Mouse (Mus musculus): ENCODE results near the gene Abhd15. TPM values are rescaled to one million over a fixed set of nuclear protein-coding genes. Genes with fewer than 3 reads are reported as not detected.

Abhd15 gene
- total and polyA plus RNA-seq, 3 experiments, result 2.0 to 2.9 (median 2.4) TPM

DNA sequence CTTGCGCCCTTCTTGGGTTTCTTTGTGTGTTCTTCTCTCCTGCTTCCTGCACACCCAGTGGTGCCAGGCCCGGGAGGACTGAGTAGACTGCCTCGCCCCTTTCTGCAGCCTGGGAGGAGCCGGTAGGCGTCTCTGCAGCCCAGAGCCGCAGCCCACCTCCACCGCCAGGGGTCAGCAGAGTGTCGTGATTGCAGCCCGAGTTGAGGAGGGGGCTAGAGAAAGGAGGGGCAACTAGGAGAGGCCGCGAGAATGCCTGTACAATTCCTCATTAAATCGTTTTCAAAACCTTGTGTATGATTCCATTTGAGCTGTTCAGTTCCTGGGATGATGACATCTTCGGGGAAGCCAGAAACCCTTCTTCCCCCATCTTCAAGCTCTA lies 23.8 kb upstream of the Abhd15 start:
- H3K4me1 ChIP-seq (ENCODE audit: control insufficient read depth, insufficient read depth, low read length), result peaks cover 17% of the 10 kb centered on the region
- H3K36me3 ChIP-seq (ENCODE audit: control insufficient read depth, insufficient read depth, low read length), result no peaks in the 10 kb centered on the region; the same call in 1 of the 2 replicates
- peak; percentile 89 to 93 for DNase-seq
- peak overlapping the region; percentile 96 for H3K27ac ChIP-seq
- intact Hi-C loops (cut with DNase I), result loop anchor here (1.0 to 10.0 kb wide), 5 partner anchors 10 to 314 kb away; partner anchors contain the start of genes Ssh2 and Taok1
- H3K27me3 ChIP-seq (ENCODE audit: control insufficient read depth, insufficient read depth, low read length), result no peaks in the 10 kb centered on the region
- peak overlapping the region; percentile 71 for H3K4me3 ChIP-seq
- under 1% methylated on average over 13 of the region's 13 CpGs for WGBS
- peaks cover 7% of the 10 kb centered on the region for H3K79me2 ChIP-seq (replicated peaks; ENCODE audit: control insufficient read depth, insufficient read depth, low read length)
- no peak overlapping the region; the same call in 1 of the 2 replicates for H3K9ac ChIP-seq (ENCODE audit: low read depth, low read length)
- TF ChIP-seq POLR2A (IDR thresholded peaks at IDR 0.05; ENCODE audit: insufficient read depth, low read depth, low read length) (no peak), EP300 (IDR thresholded peaks at IDR 0.05; ENCODE audit: insufficient read depth, low read depth, low read length) (peak; percentile 61; the same call in 1 of the 2 replicates), CTCF (IDR thresholded peaks at IDR 0.05) (no peak; the same call in 1 of the 2 replicates)

DNA sequence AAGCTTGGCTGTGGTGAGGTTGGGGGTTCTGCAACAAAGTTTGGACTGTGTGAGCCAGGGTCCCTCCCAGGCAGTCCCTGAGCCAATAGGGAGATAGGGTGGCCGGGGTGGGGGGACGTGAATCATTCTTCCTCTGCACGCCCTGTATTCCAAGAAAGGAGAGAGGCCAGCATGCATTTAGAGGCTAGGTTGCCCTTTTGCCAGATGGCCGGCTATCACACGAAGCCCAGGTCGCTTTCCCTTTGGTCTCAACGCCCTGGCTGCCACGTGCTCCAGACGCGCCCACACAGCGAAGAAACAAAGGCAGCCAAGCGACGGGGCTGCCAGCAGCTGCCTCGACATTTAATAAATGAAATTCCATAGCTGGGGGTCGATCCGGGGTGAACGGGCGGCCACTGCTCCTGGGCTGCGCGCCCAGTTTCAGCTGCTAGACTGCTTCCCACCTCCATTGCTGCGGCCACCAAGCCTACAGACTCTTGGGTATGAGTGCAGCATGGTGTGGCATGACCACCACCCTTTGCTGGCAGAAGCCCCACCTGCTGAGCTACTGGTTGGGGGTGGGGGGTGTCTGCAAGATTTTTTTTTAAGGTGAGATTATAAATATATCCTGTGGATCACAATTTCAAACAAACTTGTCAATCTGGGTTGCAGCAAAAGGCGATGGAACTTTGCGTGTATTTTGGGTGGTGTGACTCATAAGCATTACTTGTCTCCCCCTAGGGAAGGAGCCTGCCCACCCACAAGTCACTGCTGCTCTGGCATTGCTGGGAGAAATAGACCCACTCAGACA lies 23.2 kb upstream of the Abhd15 start:
- peak overlapping the region; percentile 49 for H3K9ac ChIP-seq (ENCODE audit: low read depth, low read length)
- DNase-seq, result peak; percentile 76 to 80
- intact Hi-C loops (cut with DNase I), result loop anchor here (1.0 to 10.0 kb wide), 6 partner anchors 10 to 313 kb away; partner anchors contain the start of genes Ssh2 and Taok1
- no peaks in the 10 kb centered on the region; the same call in none of the 2 replicates for H3K36me3 ChIP-seq (ENCODE audit: control insufficient read depth, insufficient read depth, low read length)
- H3K27me3 ChIP-seq (ENCODE audit: control insufficient read depth, insufficient read depth, low read length), result no peaks in the 10 kb centered on the region
- H3K4me3 ChIP-seq, result peak overlapping the region; percentile 71
- peak overlapping the region; percentile 96 for H3K27ac ChIP-seq
- H3K79me2 ChIP-seq (replicated peaks; ENCODE audit: control insufficient read depth, insufficient read depth, low read length), result peaks cover 7% of the 10 kb centered on the region
- peaks cover 18% of the 10 kb centered on the region for H3K4me1 ChIP-seq (ENCODE audit: control insufficient read depth, insufficient read depth, low read length)
- WGBS, result under 1% methylated on average over 23 of the region's 23 CpGs
- TF ChIP-seq EP300 (IDR thresholded peaks at IDR 0.05; ENCODE audit: insufficient read depth, low read depth, low read length) (0 out of 2 replicates have a peak, but pooled peaks have one; percentile 15), POLR2A (IDR thresholded peaks at IDR 0.05; ENCODE audit: insufficient read depth, low read depth, low read length) (peak; percentile 56), CTCF (IDR thresholded peaks at IDR 0.05) (no peak; the same call in 1 of the 2 replicates)

DNA sequence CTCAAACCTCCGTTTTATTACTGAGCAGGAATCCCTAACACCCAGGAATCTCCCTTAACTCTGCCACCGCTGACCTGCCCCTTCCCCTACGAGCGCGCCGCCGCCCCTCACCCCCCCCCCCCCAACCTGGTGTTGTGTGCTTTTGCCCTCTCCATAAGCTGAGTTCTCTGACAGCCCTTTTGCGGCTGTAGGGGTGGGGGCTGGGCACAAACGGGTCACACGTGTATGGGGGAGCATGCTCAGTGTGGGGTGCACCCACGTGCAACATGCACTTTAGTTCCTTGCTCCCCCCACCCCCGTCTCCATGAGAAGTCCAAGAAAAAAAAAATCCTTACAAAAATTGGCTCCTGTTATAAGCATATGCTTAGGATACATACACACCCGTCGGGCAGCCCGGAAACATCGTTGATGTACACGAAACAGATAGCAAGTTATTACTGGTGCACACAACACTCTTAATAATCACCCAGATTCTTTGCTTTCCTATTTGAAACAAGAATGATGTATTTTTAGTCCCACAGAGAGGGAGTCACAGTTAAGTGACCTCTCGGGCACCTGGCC lies 22.5 kb upstream of the Abhd15 start:
- under 1% methylated on average over 18 of the region's 18 CpGs for WGBS
- DNase-seq, result peak in 1 of 2 experiments; percentile 44
- intact Hi-C loops (cut with DNase I), result loop anchor here (2.0 to 10.0 kb wide), 4 partner anchors 115 to 312 kb away; partner anchors contain the start of genes Ssh2 and Taok1
- Histone ChIP-seq H3K9ac (ENCODE audit: low read depth, low read length) (peak overlapping the region; percentile 80), H3K4me1 (ENCODE audit: control insufficient read depth, insufficient read depth, low read length) (peaks cover 23% of the 10 kb centered on the region), H3K79me2 (replicated peaks; ENCODE audit: control insufficient read depth, insufficient read depth, low read length) (peaks cover 7% of the 10 kb centered on the region), H3K27me3 (ENCODE audit: control insufficient read depth, insufficient read depth, low read length) (no peaks in the 10 kb centered on the region), H3K36me3 (ENCODE audit: control insufficient read depth, insufficient read depth, low read length) (no peaks in the 10 kb centered on the region; the same call in none of the 2 replicates), H3K27ac (peak overlapping the region; percentile 96), H3K4me3 (peak overlapping the region; percentile 71)
- no peak for TF ChIP-seq POLR2A (IDR thresholded peaks at IDR 0.05; ENCODE audit: insufficient read depth, low read depth, low read length)
- TF ChIP-seq CTCF (IDR thresholded peaks at IDR 0.05), result no peak
- no peak for TF ChIP-seq EP300 (IDR thresholded peaks at IDR 0.05; ENCODE audit: insufficient read depth, low read depth, low read length)

DNA sequence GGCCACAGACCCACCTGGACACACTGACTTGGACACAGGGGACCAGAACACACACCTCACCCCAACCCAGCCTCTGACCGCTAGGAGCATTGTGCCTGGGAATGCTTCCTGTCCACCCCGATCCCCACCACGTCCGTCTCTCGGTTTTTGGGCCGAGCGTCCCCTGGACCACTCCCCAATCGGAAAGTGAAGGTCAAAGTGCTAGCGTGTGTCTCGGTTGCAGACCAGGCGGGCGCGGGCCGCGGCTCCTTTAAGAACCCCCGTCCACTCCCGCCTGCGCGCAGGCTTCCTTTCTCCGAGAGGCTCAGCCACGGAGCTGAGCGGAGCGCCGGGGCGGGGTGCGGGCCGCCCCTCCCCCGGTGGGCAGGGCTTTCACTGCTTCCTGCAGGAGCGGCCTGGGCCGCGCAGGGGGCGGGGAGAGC lies 22.0 kb upstream of the Abhd15 start:
- 2% methylated on average over 29 of the region's 32 CpGs for WGBS
- peaks cover 7% of the 10 kb centered on the region for H3K79me2 ChIP-seq (replicated peaks; ENCODE audit: control insufficient read depth, insufficient read depth, low read length)
- no peaks in the 10 kb centered on the region; the same call in none of the 2 replicates for H3K36me3 ChIP-seq (ENCODE audit: control insufficient read depth, insufficient read depth, low read length)
- peak overlapping the region; percentile 80 for H3K9ac ChIP-seq (ENCODE audit: low read depth, low read length)
- peak; percentile 73 for TF ChIP-seq POLR2A (IDR thresholded peaks at IDR 0.05; ENCODE audit: insufficient read depth, low read depth, low read length)
- peak; percentile 61; the same call in 1 of the 2 replicates for TF ChIP-seq EP300 (IDR thresholded peaks at IDR 0.05; ENCODE audit: insufficient read depth, low read depth, low read length)
- peak; percentile 50 for TF ChIP-seq CTCF (IDR thresholded peaks at IDR 0.05)
- DNase-seq, result peak; percentile 96 to 97
- H3K4me1 ChIP-seq (ENCODE audit: control insufficient read depth, insufficient read depth, low read length), result peaks cover 26% of the 10 kb centered on the region
- intact Hi-C loops (cut with DNase I), result loop anchor here (2.0 to 10.0 kb wide), 4 partner anchors 114 to 312 kb away; partner anchors contain the start of genes Ssh2 and Taok1
- H3K27ac ChIP-seq, result peak overlapping the region; percentile 96
- no peaks in the 10 kb centered on the region for H3K27me3 ChIP-seq (ENCODE audit: control insufficient read depth, insufficient read depth, low read length)
- peak overlapping the region; percentile 71 for H3K4me3 ChIP-seq

DNA sequence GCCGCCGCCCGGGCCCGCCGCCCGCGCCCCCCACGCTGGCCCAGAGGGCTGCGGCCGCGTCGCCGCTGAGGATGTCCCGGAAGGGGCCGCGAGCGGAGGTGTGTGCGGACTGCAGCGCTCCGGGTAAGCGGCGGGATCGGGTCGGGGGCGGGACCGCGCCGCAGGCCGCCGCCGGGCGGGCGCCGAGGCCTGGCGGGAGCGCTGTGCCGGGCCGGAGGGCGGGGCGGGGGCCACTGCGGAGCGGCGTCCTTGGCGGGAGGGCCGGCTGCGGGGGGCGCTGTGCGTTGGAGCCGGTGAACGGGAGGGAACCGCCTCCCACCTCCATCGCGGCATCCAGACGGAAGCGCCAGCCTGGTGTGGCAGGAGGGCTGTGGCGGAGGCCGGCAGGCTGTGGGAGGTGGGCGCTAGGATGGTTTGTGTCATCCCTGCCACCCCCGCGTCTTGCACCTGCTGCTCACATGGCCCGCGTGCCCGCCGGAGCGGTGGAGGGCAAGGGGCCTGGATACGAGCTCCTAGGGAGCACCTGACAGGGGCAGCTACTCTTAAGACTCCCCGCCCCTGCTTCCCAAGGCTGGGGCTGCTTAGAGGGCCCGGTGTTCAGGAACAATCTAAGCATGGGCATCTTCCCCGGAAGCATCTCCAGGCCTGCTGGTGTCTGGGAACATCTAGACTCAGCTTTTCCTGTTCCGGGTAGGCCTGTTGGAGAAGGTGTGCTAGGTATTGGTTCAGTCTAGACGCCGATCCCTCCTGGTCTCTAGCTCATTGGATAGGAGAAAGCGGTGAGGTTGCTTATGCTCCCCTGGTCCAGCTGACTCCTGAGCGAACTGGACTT lies 21.2 kb upstream of the Abhd15 start, which contains the start of gene Git1:
Gene Git1, plus strand, starts transcription at position 51 of the 832 bp plus-strand sequence.
- Histone ChIP-seq H3K79me2 (replicated peaks; ENCODE audit: control insufficient read depth, insufficient read depth, low read length) (peaks cover 7% of the 10 kb centered on the region), H3K4me1 (ENCODE audit: control insufficient read depth, insufficient read depth, low read length) (peaks cover 32% of the 10 kb centered on the region), H3K27me3 (ENCODE audit: control insufficient read depth, insufficient read depth, low read length) (no peaks in the 10 kb centered on the region), H3K4me3 (peak within 1 kb of the TSS; percentile 71), H3K27ac (peak within 1 kb of the TSS; percentile 96), H3K9ac (ENCODE audit: low read depth, low read length) (peak within 1 kb of the TSS; percentile 93), H3K36me3 (ENCODE audit: control insufficient read depth, insufficient read depth, low read length) (no peaks in the 10 kb centered on the region; the same call in none of the 2 replicates)
- intact Hi-C loops (cut with DNase I), result loop anchor here (2.0 to 10.0 kb wide), 4 partner anchors 114 to 311 kb away; partner anchors contain the start of genes Ssh2 and Taok1
- 2% methylated on average over 73 of the region's 74 CpGs for WGBS
- no peak for TF ChIP-seq POLR2A (IDR thresholded peaks at IDR 0.05; ENCODE audit: insufficient read depth, low read depth, low read length)
- 0 out of 2 replicates have a peak, but pooled peaks have one; percentile 10 for TF ChIP-seq CTCF (IDR thresholded peaks at IDR 0.05)
- peak; percentile 71 to 74 for DNase-seq

Data from heart, adult 2 months (tissue).